Mouse (Mus musculus) MEL (cell line): Measurements from ENCODE around the gene Gemin7. TPM values are rescaled to one million over a fixed set of nuclear protein-coding genes. Genes with fewer than 3 reads are reported as not detected.

ENCODE experiments used
- DNase-seq: peaks from one replicate; pipeline ENCODE4 v3.0.0; 2011; ENCODE audit warnings: low read depth, low spot score
- H3K27ac ChIP-seq: 2 replicates; pipeline ENCODE4 v1.5.1; 2012; ENCODE audit warnings: low read depth, mild to moderate bottlenecking, control low read depth, low read length, moderate library complexity; ENCODE audit not compliant: control insufficient read depth
- H3K27me3 ChIP-seq, 2 experiments: fragments of 150-350 bp in 1 of 2; sonication (generic) in 1 of 2; 2 replicates each; pipeline ENCODE4 v1.6.1; 2012; ENCODE audit warnings: low read length in 2 of 2, mild to moderate bottlenecking in 2 of 2, improper control_type of control experiment in 1 of 2, moderate library complexity in 1 of 2; ENCODE audit not compliant: insufficient read depth in 2 of 2, control insufficient read depth in 1 of 2
- H3K36me3 ChIP-seq, 2 experiments: 2 replicates each; pipeline ENCODE4 v1.6.1; 2012 to 2014; ENCODE audit warnings: low read length in 2 of 2, improper control_type of control experiment in 1 of 2, inconsistent platforms in 1 of 2, mild to moderate bottlenecking in 1 of 2; ENCODE audit not compliant: insufficient read depth in 2 of 2, control insufficient read depth in 1 of 2
- H3K4me1 ChIP-seq, 2 experiments: fragments of 150-350 bp in 1 of 2; sonication (generic) in 1 of 2; 2 replicates each; pipeline ENCODE4 v1.6.1; 2012; ENCODE audit warnings: low read length in 2 of 2, improper control_type of control experiment in 1 of 2, mild to moderate bottlenecking in 1 of 2; ENCODE audit not compliant: insufficient read depth in 2 of 2, control insufficient read depth in 1 of 2
- H3K4me3 ChIP-seq, 2 experiments: fragments of 150-350 bp in 1 of 2; sonication (generic) in 1 of 2; 2 replicates each; pipeline ENCODE4 v1.5.1; 2012; ENCODE audit warnings: low read depth in 2 of 2, low read length in 2 of 2, mild to moderate bottlenecking in 2 of 2, moderate library complexity in 2 of 2, control low read depth in 1 of 2, improper control_type of control experiment in 1 of 2; ENCODE audit not compliant: control insufficient read depth in 1 of 2, insufficient read depth in 1 of 2
- H3K79me2 ChIP-seq: 2 replicates; pipeline ENCODE4 v1.6.1; 2012; ENCODE audit warnings: mild to moderate bottlenecking, low read length, moderate library complexity; ENCODE audit not compliant: control insufficient read depth, poor library complexity, insufficient read depth
- H3K9ac ChIP-seq: 2 replicates; pipeline ENCODE4 v1.6.1; 2012; ENCODE audit warnings: low read depth, mild to moderate bottlenecking, control low read depth, low read length, moderate library complexity; ENCODE audit not compliant: control insufficient read depth, poor library complexity, severe bottlenecking
- H3K9me3 ChIP-seq: fragments of 150-350 bp; sonication (generic); replicated peaks from 2 replicates; pipeline ENCODE4 v1.6.1; 2012; ENCODE audit warnings: mild to moderate bottlenecking, low read length, improper control_type of control experiment, moderate library complexity; ENCODE audit not compliant: insufficient read depth
- CHD1 ChIP-seq: IDR thresholded peaks from 2 replicates; pipeline ENCODE4 v1.6.1; 2012; ENCODE audit warnings: low read depth, mild to moderate bottlenecking, inconsistent platforms, low read length, improper control_type of control experiment
- CTCF ChIP-seq, 3 experiments: IDR thresholded peaks in 2 of 3; conservative IDR thresholded peaks in 1 of 3; 2 replicates each; pipeline ENCODE4 v1.5.1; 2011 to 2012; ENCODE audit warnings: low read length in 3 of 3, low read depth in 2 of 3, mild to moderate bottlenecking in 2 of 3, improper control_type of control experiment in 1 of 3, inconsistent platforms in 1 of 3, mixed read lengths in 1 of 3, moderate library complexity in 1 of 3; ENCODE audit not compliant: control insufficient read depth in 1 of 3, insufficient read depth in 1 of 3, poor library complexity in 1 of 3, severe bottlenecking in 1 of 3
- E2F4 ChIP-seq: IDR thresholded peaks from 2 replicates; pipeline ENCODE4 v1.6.1; 2011; ENCODE audit warnings: low read depth, low read length, improper control_type of control experiment, borderline replicate concordance
- ETS1 ChIP-seq: IDR thresholded peaks from 2 replicates; pipeline ENCODE4 v1.6.1; 2012; ENCODE audit warnings: low read depth, mild to moderate bottlenecking, inconsistent platforms, low read length, improper control_type of control experiment, moderate library complexity
- GABPA ChIP-seq: IDR thresholded peaks from 2 replicates; pipeline ENCODE4 v1.6.1; 2012; ENCODE audit warnings: low read depth, mild to moderate bottlenecking, inconsistent platforms, low read length, improper control_type of control experiment, moderate library complexity
- HCFC1 ChIP-seq: IDR thresholded peaks from 2 replicates; pipeline ENCODE4 v1.6.1; 2012; ENCODE audit warnings: low read depth, mild to moderate bottlenecking, inconsistent platforms, low read length, improper control_type of control experiment, moderate library complexity
- JUND ChIP-seq: IDR thresholded peaks from 2 replicates; pipeline ENCODE4 v1.6.1; 2011; ENCODE audit warnings: low read depth, mild to moderate bottlenecking, improper control_type of control experiment, low read length
- MYB ChIP-seq: IDR thresholded peaks from 2 replicates; pipeline ENCODE4 v1.6.1; 2011; ENCODE audit warnings: mild to moderate bottlenecking, low read depth, low read length, improper control_type of control experiment
- NELFE ChIP-seq: IDR thresholded peaks from 2 replicates; pipeline ENCODE4 v1.6.1; 2011; ENCODE audit warnings: low read depth, low read length, improper control_type of control experiment
- POLR2A ChIP-seq, 2 experiments: IDR thresholded peaks; 2 replicates each; pipeline ENCODE4 v1.6.1; 2011 to 2012; ENCODE audit warnings: low read length in 2 of 2, mild to moderate bottlenecking in 2 of 2, control low read depth in 1 of 2, improper control_type of control experiment in 1 of 2, low read depth in 1 of 2, moderate library complexity in 1 of 2; ENCODE audit not compliant: control insufficient read depth in 1 of 2, insufficient read depth in 1 of 2, poor library complexity in 1 of 2
- POLR2AphosphoS2 ChIP-seq: IDR thresholded peaks from 2 replicates; pipeline ENCODE4 v1.6.1; 2011; ENCODE audit warnings: low read length, improper control_type of control experiment
- POLR2AphosphoS5 ChIP-seq: IDR thresholded peaks from 2 replicates; pipeline ENCODE4 v1.6.1; 2012; ENCODE audit warnings: low read depth, borderline replicate concordance, mild to moderate bottlenecking, inconsistent platforms, low read length, moderate library complexity, mixed read lengths
- RAD21 ChIP-seq: IDR thresholded peaks from 2 replicates; pipeline ENCODE4 v1.6.1; 2011; ENCODE audit warnings: mild to moderate bottlenecking, low read depth, low read length, improper control_type of control experiment
- SIN3A ChIP-seq: IDR thresholded peaks from 2 replicates; pipeline ENCODE4 v1.6.1; 2012; ENCODE audit warnings: low read length, improper control_type of control experiment, inconsistent platforms
- SMC3 ChIP-seq: IDR thresholded peaks from 2 replicates; pipeline ENCODE4 v1.6.1; 2011; ENCODE audit warnings: low read depth, low read length, improper control_type of control experiment
- TAL1 ChIP-seq: IDR thresholded peaks from 2 replicates; pipeline ENCODE4 v1.6.1; 2012; ENCODE audit warnings: mild to moderate bottlenecking, inconsistent platforms, low read length, moderate library complexity, mixed read lengths
- TBP ChIP-seq: IDR thresholded peaks from 2 replicates; pipeline ENCODE4 v1.8.0; 2011; ENCODE audit warnings: low read depth, low read length, improper control_type of control experiment
- TCF12 ChIP-seq: IDR thresholded peaks from 2 replicates; pipeline ENCODE4 v1.6.1; 2014; ENCODE audit warnings: low read depth, mild to moderate bottlenecking, inconsistent platforms, low read length, improper control_type of control experiment, moderate library complexity
- UBTF ChIP-seq: IDR thresholded peaks from 2 replicates; pipeline ENCODE4 v1.6.1; 2012; ENCODE audit warnings: low read depth, mild to moderate bottlenecking, inconsistent platforms, low read length, improper control_type of control experiment, moderate library complexity, borderline replicate concordance; ENCODE audit not compliant: insufficient read depth
- ZC3H11A ChIP-seq: IDR thresholded peaks from 2 replicates; pipeline ENCODE4 v1.6.1; 2012; ENCODE audit warnings: low read depth, mild to moderate bottlenecking, inconsistent platforms, low read length, improper control_type of control experiment
- ZKSCAN1 ChIP-seq: IDR thresholded peaks from 2 replicates; pipeline ENCODE4 v1.6.1; 2012; ENCODE audit warnings: low read depth, mild to moderate bottlenecking, inconsistent platforms, low read length, improper control_type of control experiment, moderate library complexity
- polyA plus RNA-seq, 2 experiments: library from polyadenylated mRNA; stranded (reverse) in 1 of 2; unstranded in 1 of 2; fragments of >175 nt in 1 of 2; fragments of >200 nt in 1 of 2; gene quantifications; 2 replicates each; pipeline versions ENCODE4 v1.2.1 to v1.2.4; 2012; ENCODE audit warnings: low replicate concordance in 2 of 2, low read depth in 1 of 2; ENCODE audit not compliant: insufficient read length in 2 of 2, insufficient read depth in 1 of 2, missing spikeins in 1 of 2
- total RNA-seq: library from RNA; depleted of rRNA; stranded (reverse); fragments of 300-350 nt; gene quantifications from 2 replicates; pipeline ENCODE4 v1.2.3, GENCODE M21; 2012

The Gemin7 gene
- total and polyA plus RNA-seq, 3 experiments: 58.0 to 78.7 TPM; not detected in 1

DNA sequence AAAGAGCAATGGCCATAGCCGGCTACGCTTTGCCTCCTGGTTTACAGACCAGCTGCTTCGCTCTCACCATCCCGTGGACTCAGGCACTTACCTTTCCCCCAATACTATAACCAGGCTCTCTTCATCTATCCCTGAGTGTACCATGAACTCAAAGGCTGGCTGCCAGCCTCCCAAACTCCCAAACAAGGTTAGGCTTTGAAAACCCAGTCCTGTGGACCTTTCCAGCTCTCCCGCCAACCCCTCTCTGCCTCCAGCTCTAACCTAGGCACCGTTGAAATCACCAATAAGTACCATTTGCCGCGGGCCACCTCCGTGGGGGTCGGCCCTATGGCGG is 16.0 kb downstream of the Gemin7 start:
- Histone ChIP-seq H3K27me3 (no peaks in the 10 kb centered on the region), H3K9ac (peak overlapping the region; percentile 98), H3K4me3 (peak overlapping the region; percentile 60 to 98), H3K4me1 (peaks cover 9 to 36% of the 10 kb centered on the region in 2 experiments; a peak in 3 of 4 replicates), H3K27ac (peak overlapping the region; percentile 96), H3K9me3 (no peaks in the 10 kb centered on the region), H3K79me2 (peaks cover 53% of the 10 kb centered on the region), H3K36me3 (peaks cover under 1 to 26% of the 10 kb centered on the region in 2 experiments; a peak in 2 of 4 replicates)
- DNase-seq: peak; percentile 49
- TF ChIP-seq SMC3 (no peak), POLR2A (IDR thresholded peaks at IDR 0.05; ENCODE audit: control insufficient read depth in 1 of 2, insufficient read depth in 1 of 2, low read depth in 1 of 2, low read length in 2 of 2, poor library complexity in 1 of 2) (no peak), CHD1 (no peak), NELFE (no peak), SIN3A (no peak), ETS1 (no peak), HCFC1 (no peak), RAD21 (no peak), TCF12 (no peak), TBP (no peak), POLR2AphosphoS5 (no peak), ZC3H11A (no peak), ZKSCAN1 (no peak), MYB (no peak), UBTF (no peak), JUND (no peak), GABPA (no peak), CTCF (IDR thresholded peaks at IDR 0.05 in 2 of 3, conservative IDR thresholded peaks at IDR 0.05 in 1 of 3; ENCODE audit: control insufficient read depth in 1 of 3, insufficient read depth in 1 of 3, low read depth in 2 of 3, low read length in 3 of 3, poor library complexity in 1 of 3, severe bottlenecking in 1 of 3) (no peak), E2F4 (no peak), POLR2AphosphoS2 (no peak)

DNA sequence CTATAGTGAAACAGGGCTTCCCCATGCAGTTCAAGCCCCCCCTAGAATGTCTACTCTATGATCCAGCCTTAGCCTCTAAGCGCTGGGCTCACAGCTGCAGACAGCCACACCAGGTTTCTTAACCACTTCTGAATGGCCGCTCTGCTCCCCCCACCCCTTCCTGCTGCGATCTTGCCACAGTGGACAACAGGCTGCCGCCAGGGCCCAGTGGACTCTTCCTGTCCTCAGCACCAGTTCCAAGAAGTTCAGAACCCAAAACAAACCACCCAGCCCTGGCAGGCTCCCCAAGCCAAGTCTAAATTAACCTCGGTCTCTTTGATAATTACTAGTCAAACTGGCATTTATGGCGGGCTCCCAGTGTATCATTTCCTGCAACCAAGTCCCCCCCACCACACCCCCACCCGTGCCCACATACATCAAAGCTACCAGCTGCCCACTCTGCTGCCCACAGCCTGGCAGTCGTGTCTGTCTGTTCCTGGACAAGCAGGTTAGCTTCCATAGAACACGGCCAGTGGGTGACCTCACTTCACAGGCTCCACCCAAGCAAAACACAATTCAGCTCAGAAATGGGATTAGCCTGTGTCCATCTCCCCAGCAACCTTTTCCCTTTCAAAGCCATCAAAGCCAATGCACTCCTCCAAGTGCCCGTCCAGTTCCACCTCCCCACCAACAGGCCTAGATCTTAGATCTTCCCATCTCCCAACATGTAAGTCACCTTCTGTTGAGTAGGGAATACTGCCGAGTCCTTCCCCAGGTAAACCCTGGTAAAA is 16.7 kb downstream of the Gemin7 start:
- Histone ChIP-seq H3K79me2 (peaks cover 56% of the 10 kb centered on the region), H3K9me3 (no peaks in the 10 kb centered on the region), H3K36me3 (peaks cover 3 to 26% of the 10 kb centered on the region in 2 experiments; a peak in 3 of 4 replicates), H3K4me1 (peaks cover 9 to 34% of the 10 kb centered on the region in 2 experiments; a peak in 3 of 4 replicates), H3K9ac (peak overlapping the region; percentile 98), H3K27me3 (no peaks in the 10 kb centered on the region), H3K4me3 (peak overlapping the region; percentile 60 to 98), H3K27ac (no peak overlapping the region)
- TF ChIP-seq MYB (no peak), TAL1 (no peak)
- no peak for DNase-seq
